Mouse (Mus musculus) spleen, postnatal 0 days (tissue): ENCODE data around the gene Gm11596. TPM values are rescaled to one million over a fixed set of nuclear protein-coding genes. Genes with fewer than 3 reads are reported as not detected.

Source experiments
- polyA plus RNA-seq: library from polyadenylated mRNA; unstranded; fragments of >200 nt; fragmentation: Nextera tagmentation; extraction: Ambion mirVana; gene quantifications from 2 replicates; pipeline ENCODE4 v1.2.1, GENCODE M21; 2015

Gm11596 gene
- polyA plus RNA-seq = not detected in 2 replicates

GRCm38 (mm10) chr11:99793367-99793766, at the start of gene Gm11596:
Gm11596 (minus strand) TSS chr11:99793467.

GRCm38 (mm10) chr11:99837966-99838365, 44.7 kb upstream of the Gm11596 start, which contains the start of gene 2300003K06Rik:
2300003K06Rik (minus strand) TSS chr11:99838066.

GRCm38 (mm10) chr11:99815566-99815965, 22.3 kb upstream of the Gm11596 start, which contains the start of gene Gm11564:
Gm11564 (minus strand) TSS chr11:99815666.

GRCm38 (mm10) chr11:99809792-99810191, 16.5 kb upstream of the Gm11596 start, which contains the start of gene Krtap4-13:
Krtap4-13 (minus strand) TSS chr11:99809892.

GRCm38 (mm10) chr11:99804346-99804745, 11.1 kb upstream of the Gm11596 start, which contains the start of gene Gm11554:
Gm11554 (minus strand) TSS chr11:99804446.

GRCm38 (mm10) chr11:99798832-99799231, 5.6 kb upstream of the Gm11596 start, which contains the start of gene Gm11569:
Gm11569 (minus strand) TSS chr11:99798932.

GRCm38 (mm10) chr11:99784900-99785299, 8.4 kb downstream of the Gm11596 start, which contains the start of gene Krtap4-9:
Krtap4-9 (plus strand) TSS chr11:99785200.

GRCm38 (mm10) chr11:99780604-99781003, 12.7 kb downstream of the Gm11596 start, which contains the start of gene Krtap4-8:
Krtap4-8 (minus strand) TSS chr11:99780704.

GRCm38 (mm10) chr11:99772813-99773212, 20.5 kb downstream of the Gm11596 start, which contains the start of gene Gm11595:
Gm11595 (minus strand) TSS chr11:99772913.

Other genes starting within 250 kb of the Gm11596 start
- gene Krtap3-3, start 242.6 kb downstream of the Gm11596 start, polyA plus RNA-seq = not detected in 2 replicates
- not detected in 2 replicates for gene Krtap3-2, start 236.6 kb downstream of the Gm11596 start, polyA plus RNA-seq
- gene Gm11939, start 234.0 kb downstream of the Gm11596 start, polyA plus RNA-seq = not detected in 2 replicates
- not detected in 2 replicates for gene Krtap3-1, start 226.8 kb downstream of the Gm11596 start, polyA plus RNA-seq
- gene Krtap1-5, start 212.5 kb downstream of the Gm11596 start, polyA plus RNA-seq = not detected in 2 replicates
- gene Krtap1-4, start 209.8 kb downstream of the Gm11596 start, polyA plus RNA-seq = not detected in 2 replicates
- not detected in 2 replicates for gene Krtap1-3, start 202.1 kb downstream of the Gm11596 start, polyA plus RNA-seq
- gene Krtap9-3, start 195.4 kb downstream of the Gm11596 start, polyA plus RNA-seq = not detected in 2 replicates
- not detected in 2 replicates for gene Gm11938, start 190.2 kb downstream of the Gm11596 start, polyA plus RNA-seq
- not detected in 2 replicates for gene Gm11937, start 183.3 kb downstream of the Gm11596 start, polyA plus RNA-seq
- gene Krtap2-4, start 178.6 kb downstream of the Gm11596 start, polyA plus RNA-seq = not detected in 2 replicates
- gene Gm11562, start 173.0 kb downstream of the Gm11596 start, polyA plus RNA-seq = not detected in 2 replicates
- not detected in 2 replicates for gene Krtap4-1, start 165.2 kb downstream of the Gm11596 start, polyA plus RNA-seq
- not detected in 2 replicates for gene Krtap4-2, start 158.4 kb downstream of the Gm11596 start, polyA plus RNA-seq
- gene Krtap4-7, start 149.4 kb downstream of the Gm11596 start, polyA plus RNA-seq = not detected in 2 replicates
- not detected in 2 replicates for gene Gm11555, start 143.2 kb downstream of the Gm11596 start, polyA plus RNA-seq
- gene Gm11563, start 134.5 kb downstream of the Gm11596 start, polyA plus RNA-seq = not detected in 2 replicates
- not detected in 2 replicates for gene Krtap4-6, start 127.5 kb downstream of the Gm11596 start, polyA plus RNA-seq
- not detected in 2 replicates for gene Gm14190, start 102.7 kb downstream of the Gm11596 start, polyA plus RNA-seq
- not detected in 2 replicates for gene Gm14180, start 59.2 kb downstream of the Gm11596 start, polyA plus RNA-seq
- gene Gm11595, start 20.6 kb downstream of the Gm11596 start, polyA plus RNA-seq = not detected in 2 replicates
- gene Krtap4-8, start 12.8 kb downstream of the Gm11596 start, polyA plus RNA-seq = not detected in 2 replicates
- gene Krtap4-9, start 8.3 kb downstream of the Gm11596 start, polyA plus RNA-seq = not detected in 2 replicates
- gene Gm11569, start 5.5 kb upstream of the Gm11596 start, polyA plus RNA-seq = not detected in 2 replicates
- not detected in 2 replicates for gene Gm11554, start 11.0 kb upstream of the Gm11596 start, polyA plus RNA-seq
- gene Krtap4-13, start 16.4 kb upstream of the Gm11596 start, polyA plus RNA-seq = not detected in 2 replicates
- gene Gm11564, start 22.2 kb upstream of the Gm11596 start, polyA plus RNA-seq = not detected in 2 replicates
- not detected in 2 replicates for gene 2300003K06Rik, start 44.6 kb upstream of the Gm11596 start, polyA plus RNA-seq
- not detected in 2 replicates for gene Krtap4-16, start 58.1 kb upstream of the Gm11596 start, polyA plus RNA-seq
- gene Gm11568, start 64.5 kb upstream of the Gm11596 start, polyA plus RNA-seq = not detected in 2 replicates
- gene Gm11559, start 71.0 kb upstream of the Gm11596 start, polyA plus RNA-seq = not detected in 2 replicates
- not detected in 2 replicates for gene Krtap9-1, start 79.9 kb upstream of the Gm11596 start, polyA plus RNA-seq
- not detected in 2 replicates for gene Gm11567, start 85.7 kb upstream of the Gm11596 start, polyA plus RNA-seq
- gene Krtap31-1, start 114.5 kb upstream of the Gm11596 start, polyA plus RNA-seq = not detected in 2 replicates
- not detected in 2 replicates for gene Gm11565, start 121.3 kb upstream of the Gm11596 start, polyA plus RNA-seq
- gene Krtap31-2, start 142.8 kb upstream of the Gm11596 start, polyA plus RNA-seq = not detected in 2 replicates
- gene Krtap9-5, start 155.0 kb upstream of the Gm11596 start, polyA plus RNA-seq = not detected in 2 replicates
- not detected in 2 replicates for gene Krtap29-1, start 185.6 kb upstream of the Gm11596 start, polyA plus RNA-seq
- not detected in 2 replicates for gene Krtap16-1, start 193.1 kb upstream of the Gm11596 start, polyA plus RNA-seq
- not detected in 2 replicates for gene Krtap17-1, start 200.5 kb upstream of the Gm11596 start, polyA plus RNA-seq
- not detected in 2 replicates for gene Krt33a, start 222.7 kb upstream of the Gm11596 start, polyA plus RNA-seq
- gene Krt33b, start 236.4 kb upstream of the Gm11596 start, polyA plus RNA-seq = not detected in 2 replicates
- not detected in 2 replicates for gene Krt34, start 248.1 kb upstream of the Gm11596 start, polyA plus RNA-seq